Mouse (Mus musculus): Measurements from ENCODE around the gene Ltb. TPM values are rescaled to one million over a fixed set of nuclear protein-coding genes. Genes with fewer than 3 reads are reported as not detected.

Ltb gene
- polyA plus RNA-seq, 1 experiment: not detected

DNA sequence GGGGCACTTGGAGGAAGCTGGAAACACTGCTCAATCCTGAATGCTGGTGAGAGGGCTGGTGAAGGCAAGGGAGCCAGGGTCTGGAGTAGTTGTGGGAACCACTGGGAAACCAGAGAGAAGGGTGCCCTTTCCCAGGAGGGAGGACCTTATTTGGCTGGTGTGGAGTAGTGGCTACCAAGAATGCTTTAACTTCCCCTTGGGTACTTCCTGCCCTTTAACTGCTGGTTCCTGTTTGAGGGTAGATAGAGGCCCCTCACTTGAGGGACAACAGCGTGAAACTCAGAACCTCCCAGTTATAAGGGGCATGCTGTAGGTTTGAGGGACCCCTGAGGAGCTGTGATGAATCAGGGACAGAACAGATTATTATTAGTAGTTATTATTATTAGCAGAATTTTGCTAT is 5.1 kb upstream of the Ltb start:
- Histone ChIP-seq H3K4me1 (ENCODE audit: control insufficient read depth, insufficient read depth, low read length) (no peaks in the 10 kb centered on the region), H3K4me3 (ENCODE audit: insufficient read depth, low read length) (no peak overlapping the region), H3K27ac (ENCODE audit: insufficient read depth, low read length) (no peak overlapping the region)
- TF ChIP-seq CTCF (IDR thresholded peaks at IDR 0.05; ENCODE audit: borderline replicate concordance, insufficient read depth, low read length): no peak
- TF ChIP-seq POLR2A (IDR thresholded peaks at IDR 0.05; ENCODE audit: low read depth, low read length): no peak

DNA sequence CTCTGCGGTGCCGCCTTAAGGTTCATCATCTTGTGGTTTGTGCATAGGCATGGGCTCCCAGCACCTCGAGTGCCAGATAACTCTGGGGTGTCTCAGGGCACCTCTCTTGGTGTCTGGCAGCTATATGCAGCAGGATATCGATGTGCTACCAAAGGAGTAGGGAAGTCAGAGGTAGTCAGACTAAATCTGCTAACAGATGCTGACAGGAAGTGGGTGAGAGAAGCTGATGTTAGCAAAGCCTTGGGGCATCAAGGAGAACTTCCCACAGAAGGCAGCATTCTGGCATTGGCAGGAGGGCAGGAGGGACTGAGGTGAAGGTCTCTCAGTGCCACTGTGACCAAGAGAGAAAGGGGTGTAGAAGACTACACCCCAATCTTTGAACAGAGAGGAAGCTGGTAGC is 4.1 kb upstream of the Ltb start:
- H3K4me3 ChIP-seq (ENCODE audit: insufficient read depth, low read length): no peak overlapping the region
- H3K4me1 ChIP-seq (ENCODE audit: control insufficient read depth, insufficient read depth, low read length): no peaks in the 10 kb centered on the region
- no peak overlapping the region for H3K27ac ChIP-seq (ENCODE audit: insufficient read depth, low read length)
- TF ChIP-seq POLR2A (IDR thresholded peaks at IDR 0.05; ENCODE audit: low read depth, low read length) (no peak), CTCF (IDR thresholded peaks at IDR 0.05; ENCODE audit: borderline replicate concordance, insufficient read depth, low read length) (no peak)

DNA sequence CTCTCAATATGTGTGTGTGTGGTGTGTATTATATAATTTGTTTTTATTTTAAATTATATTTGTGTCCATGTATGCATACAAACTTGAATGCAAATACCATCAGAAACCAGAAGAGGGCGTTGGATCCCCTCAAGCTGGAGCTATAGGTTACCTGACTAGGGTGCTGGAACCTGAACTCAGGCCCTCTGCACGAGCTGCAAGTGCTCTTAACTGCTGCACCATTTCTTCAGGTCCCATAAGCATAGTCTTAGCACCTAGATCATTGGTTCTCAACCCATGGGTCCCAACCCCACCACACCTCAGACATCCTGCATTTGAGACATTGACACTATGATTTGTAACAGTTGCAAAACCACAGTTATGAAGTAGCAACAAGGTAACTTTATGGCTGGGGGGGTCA is 2.5 kb upstream of the Ltb start:
- Histone ChIP-seq H3K4me1 (ENCODE audit: control insufficient read depth, insufficient read depth, low read length) (no peaks in the 10 kb centered on the region; the same call in 1 of the 2 replicates), H3K27ac (ENCODE audit: insufficient read depth, low read length) (no peak overlapping the region), H3K4me3 (ENCODE audit: insufficient read depth, low read length) (no peak overlapping the region)
- TF ChIP-seq CTCF (IDR thresholded peaks at IDR 0.05; ENCODE audit: borderline replicate concordance, insufficient read depth, low read length): no peak
- no peak for TF ChIP-seq POLR2A (IDR thresholded peaks at IDR 0.05; ENCODE audit: low read depth, low read length)

- no peaks in the 10 kb centered on the region; the same call in 1 of the 2 replicates for H3K4me1 ChIP-seq (ENCODE audit: control insufficient read depth, insufficient read depth, low read length)
Measured at GRCm38 (mm10) chr17:35192924-35193323, 1.3 kb upstream of the Ltb start.

DNA sequence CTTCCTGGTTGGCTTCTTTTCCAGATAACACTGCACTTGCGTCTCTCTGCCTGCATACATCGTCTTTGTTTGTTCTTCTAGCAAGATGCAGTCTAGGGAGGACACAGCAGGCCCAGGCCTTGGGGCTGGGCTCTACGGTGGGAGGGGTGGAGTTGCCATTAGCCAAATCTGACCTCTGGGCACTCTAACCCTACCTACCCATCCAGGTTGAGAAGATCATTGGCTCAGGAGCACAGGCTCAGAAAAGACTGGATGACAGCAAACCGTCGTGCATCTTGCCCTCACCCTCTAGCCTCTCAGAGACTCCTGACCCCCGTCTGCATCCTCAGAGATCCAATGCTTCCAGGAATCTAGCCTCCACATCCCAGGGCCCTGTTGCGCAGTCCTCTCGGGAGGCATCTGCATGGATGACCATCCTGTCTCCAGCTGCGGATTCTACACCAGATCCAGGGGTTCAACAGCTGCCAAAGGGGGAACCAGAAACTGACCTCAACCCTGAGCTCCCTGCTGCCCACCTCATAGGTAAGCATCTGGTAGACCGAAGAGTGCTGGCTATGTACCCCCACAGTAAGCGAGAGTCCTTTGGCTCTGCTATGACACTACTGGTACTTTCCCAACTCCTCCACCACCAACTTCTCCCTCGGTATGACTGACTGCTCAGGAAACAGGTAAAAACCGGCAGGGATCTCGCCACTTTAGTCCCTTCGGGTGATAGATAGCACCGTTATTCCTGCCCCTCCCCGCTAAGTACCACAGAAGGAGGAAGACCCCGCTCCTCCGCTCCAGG is 798 bp downstream of the Ltb start:
- TF ChIP-seq CTCF (IDR thresholded peaks at IDR 0.05; ENCODE audit: borderline replicate concordance, insufficient read depth, low read length): no peak
- no peak for TF ChIP-seq POLR2A (IDR thresholded peaks at IDR 0.05; ENCODE audit: low read depth, low read length)
- H3K27ac ChIP-seq (ENCODE audit: insufficient read depth, low read length): no peak overlapping the region
- H3K4me3 ChIP-seq (ENCODE audit: insufficient read depth, low read length): peak overlapping the region; percentile 26; the same call in 1 of the 2 replicates
- H3K4me1 ChIP-seq (ENCODE audit: control insufficient read depth, insufficient read depth, low read length): no peaks in the 10 kb centered on the region; the same call in 1 of the 2 replicates

More at GRCm38 (mm10) chr17:35192924-35193323, 1.3 kb upstream of the Ltb start:
- TF ChIP-seq POLR2A (IDR thresholded peaks at IDR 0.05; ENCODE audit: low read depth, low read length): no peak
- Histone ChIP-seq H3K4me3 (ENCODE audit: insufficient read depth, low read length) (no peak overlapping the region), H3K27ac (ENCODE audit: insufficient read depth, low read length) (no peak overlapping the region)

DNA sequence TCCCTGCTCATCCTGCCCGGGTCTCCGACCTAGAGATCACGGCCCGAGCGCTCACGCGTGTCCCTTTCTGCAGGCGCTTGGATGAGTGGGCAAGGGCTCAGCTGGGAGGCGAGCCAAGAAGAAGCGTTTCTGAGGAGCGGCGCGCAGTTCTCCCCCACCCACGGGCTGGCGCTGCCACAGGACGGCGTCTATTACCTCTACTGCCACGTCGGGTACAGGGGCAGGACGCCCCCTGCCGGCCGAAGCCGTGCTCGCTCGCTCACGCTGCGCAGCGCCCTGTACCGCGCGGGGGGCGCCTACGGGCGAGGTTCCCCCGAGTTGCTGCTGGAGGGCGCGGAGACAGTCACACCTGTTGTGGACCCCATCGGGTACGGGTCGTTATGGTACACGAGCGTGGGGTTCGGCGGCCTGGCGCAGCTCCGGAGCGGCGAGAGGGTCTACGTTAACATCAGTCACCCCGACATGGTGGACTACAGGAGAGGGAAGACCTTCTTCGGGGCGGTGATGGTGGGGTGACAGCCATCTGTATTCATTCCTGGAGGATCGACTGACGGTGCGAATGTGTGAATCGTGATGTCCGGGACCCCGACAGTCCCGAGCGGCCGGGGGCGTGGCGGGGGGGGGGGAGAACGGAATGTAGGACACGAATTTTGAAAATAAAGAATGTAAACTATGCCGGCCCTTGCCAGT is 1.5 kb downstream of the Ltb start:
- Histone ChIP-seq H3K4me3 (ENCODE audit: insufficient read depth, low read length) (peak overlapping the region; percentile 26), H3K4me1 (ENCODE audit: control insufficient read depth, insufficient read depth, low read length) (no peaks in the 10 kb centered on the region; the same call in 1 of the 2 replicates), H3K27ac (ENCODE audit: insufficient read depth, low read length) (no peak overlapping the region)
- TF ChIP-seq CTCF (IDR thresholded peaks at IDR 0.05; ENCODE audit: borderline replicate concordance, insufficient read depth, low read length): peak; percentile 92
- TF ChIP-seq POLR2A (IDR thresholded peaks at IDR 0.05; ENCODE audit: low read depth, low read length): no peak

- TF ChIP-seq POLR2A (IDR thresholded peaks at IDR 0.05; ENCODE audit: low read depth, low read length): no peak
- TF ChIP-seq CTCF (IDR thresholded peaks at IDR 0.05; ENCODE audit: borderline replicate concordance, insufficient read depth, low read length): no peak
- Histone ChIP-seq H3K4me1 (ENCODE audit: control insufficient read depth, insufficient read depth, low read length) (no peaks in the 10 kb centered on the region; the same call in 1 of the 2 replicates), H3K27ac (ENCODE audit: insufficient read depth, low read length) (no peak overlapping the region), H3K4me3 (ENCODE audit: insufficient read depth, low read length) (no peak overlapping the region)
Measured at GRCm38 (mm10) chr17:35196321-35196641, 2.0 kb downstream of the Ltb start.

GRCm38 (mm10) chr17:35197126-35197525 is 2.9 kb downstream of the Ltb start:
- Histone ChIP-seq H3K4me1 (ENCODE audit: control insufficient read depth, insufficient read depth, low read length) (no peaks in the 10 kb centered on the region; the same call in 1 of the 2 replicates), H3K4me3 (ENCODE audit: insufficient read depth, low read length) (no peak overlapping the region), H3K27ac (ENCODE audit: insufficient read depth, low read length) (no peak overlapping the region)
- no peak for TF ChIP-seq CTCF (IDR thresholded peaks at IDR 0.05; ENCODE audit: borderline replicate concordance, insufficient read depth, low read length)
- no peak for TF ChIP-seq POLR2A (IDR thresholded peaks at IDR 0.05; ENCODE audit: low read depth, low read length)

GRCm38 (mm10) chr17:35198029-35198428 is 3.8 kb downstream of the Ltb start:
- no peak for TF ChIP-seq CTCF (IDR thresholded peaks at IDR 0.05; ENCODE audit: borderline replicate concordance, insufficient read depth, low read length)
- TF ChIP-seq POLR2A (IDR thresholded peaks at IDR 0.05; ENCODE audit: low read depth, low read length): no peak
- Histone ChIP-seq H3K27ac (ENCODE audit: insufficient read depth, low read length) (no peak overlapping the region), H3K4me3 (ENCODE audit: insufficient read depth, low read length) (no peak overlapping the region), H3K4me1 (ENCODE audit: control insufficient read depth, insufficient read depth, low read length) (no peaks in the 10 kb centered on the region; the same call in 1 of the 2 replicates)

- Histone ChIP-seq H3K4me3 (ENCODE audit: insufficient read depth, low read length) (no peak overlapping the region), H3K27ac (ENCODE audit: insufficient read depth, low read length) (no peak overlapping the region), H3K4me1 (ENCODE audit: control insufficient read depth, insufficient read depth, low read length) (no peaks in the 10 kb centered on the region; the same call in 1 of the 2 replicates)
- no peak for TF ChIP-seq CTCF (IDR thresholded peaks at IDR 0.05; ENCODE audit: borderline replicate concordance, insufficient read depth, low read length)
- TF ChIP-seq POLR2A (IDR thresholded peaks at IDR 0.05; ENCODE audit: low read depth, low read length): no peak
Measured at GRCm38 (mm10) chr17:35198946-35199345, 4.7 kb downstream of the Ltb start.

Measured in embryonic fibroblast, embryonic 13.5 days (primary cell).